Mouse (Mus musculus) R1 (cell line): Measurements from ENCODE around the gene Eef1g.

ENCODE experiments used
- DNase-seq: peaks from one replicate; pipeline ENCODE4 v3.0.0-alpha.2; 2018; ENCODE audit warnings: low read depth, low spot score

Eef1g gene

DNA sequence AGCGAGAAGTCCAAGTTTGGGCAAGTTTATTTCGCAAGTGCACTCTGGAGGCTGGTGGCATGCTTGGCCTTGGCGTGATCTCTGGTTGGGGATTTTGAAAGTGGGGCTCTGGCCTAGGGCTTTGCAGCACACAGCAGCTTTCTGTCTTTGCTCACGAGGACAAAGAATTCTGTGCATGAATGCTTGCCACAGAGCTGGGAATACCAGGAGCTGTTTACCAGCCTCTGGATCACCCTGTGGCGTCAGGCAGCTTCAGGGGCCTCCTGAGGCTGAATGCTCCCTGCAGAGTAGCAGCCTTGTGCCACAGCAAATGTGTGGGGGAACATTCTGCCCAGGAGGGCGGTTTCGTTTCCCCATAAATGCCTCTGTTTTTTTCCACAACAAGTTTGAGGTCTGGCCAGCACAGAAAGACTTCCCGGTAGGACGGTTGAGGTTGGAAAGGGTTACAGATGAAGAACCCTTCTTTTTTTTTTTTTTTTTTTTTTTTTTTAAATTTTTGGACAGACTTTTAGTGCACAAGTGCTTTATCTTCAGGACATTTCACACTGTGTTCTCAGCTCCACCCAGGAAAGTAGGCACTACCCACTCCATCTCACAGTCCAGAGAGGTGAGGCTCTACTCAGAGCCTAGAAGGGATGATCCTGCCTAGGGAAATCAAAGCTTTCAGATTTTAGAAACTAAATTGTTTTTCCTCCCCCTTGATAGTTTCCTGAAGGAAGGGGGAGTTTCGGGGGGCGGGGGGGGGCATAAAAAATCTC, 56.4 kb downstream of the Eef1g start:
- DNase-seq = no peak

DNA sequence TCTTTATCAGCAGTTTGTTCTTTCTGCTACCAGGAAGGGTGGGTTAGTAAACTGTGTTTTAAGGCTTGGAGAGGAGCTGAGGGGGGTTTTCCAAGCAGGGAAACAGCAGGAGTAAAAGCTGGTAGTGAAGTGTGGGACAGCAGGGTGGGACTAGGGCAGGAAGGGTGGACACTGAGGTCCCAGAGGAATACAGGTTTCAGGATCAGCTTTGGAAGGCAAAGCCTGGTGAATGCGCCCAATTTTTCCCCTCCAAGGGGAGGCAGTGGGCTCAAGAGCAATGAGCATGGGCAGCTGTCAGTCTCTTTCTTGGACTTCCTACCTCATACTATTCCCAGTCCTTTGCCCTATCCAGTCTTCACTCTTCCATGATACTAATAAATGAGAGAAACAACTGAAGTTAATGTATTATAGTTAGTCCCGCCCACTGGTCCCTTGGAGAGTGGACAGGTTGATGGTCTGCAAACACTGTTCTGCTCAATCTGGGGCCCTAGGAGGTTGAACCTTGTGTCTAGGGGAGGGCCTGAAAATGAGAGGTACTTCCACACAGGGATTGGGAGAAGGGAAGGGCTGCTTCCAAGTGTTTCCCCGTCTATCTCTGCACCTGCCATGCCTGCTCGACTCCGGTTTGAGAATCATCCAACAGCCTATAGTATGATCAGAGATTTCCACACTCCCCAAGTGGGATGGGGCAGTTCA, 58.9 kb downstream of the Eef1g start:
- DNase-seq = no peak

DNA sequence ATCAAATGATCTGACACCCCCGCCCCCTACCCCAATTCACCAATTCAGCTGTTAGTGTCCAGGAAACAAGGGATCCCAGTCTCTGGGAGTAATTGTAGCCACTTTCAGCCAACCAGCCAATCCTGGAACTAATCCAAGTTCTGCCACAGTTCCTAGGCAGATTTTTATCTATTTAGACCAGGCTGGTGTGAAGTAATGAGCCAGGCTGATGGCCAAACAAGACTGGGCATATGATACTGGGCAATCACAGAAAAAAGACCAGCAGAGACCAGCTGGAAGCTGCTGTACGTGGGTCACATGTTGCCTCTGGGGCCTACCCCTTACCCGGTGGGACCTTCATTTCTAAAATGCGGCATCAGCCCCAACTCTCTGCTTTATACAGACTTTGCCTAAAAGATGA, 59.8 kb downstream of the Eef1g start:
- DNase-seq = no peak

- peak; percentile 84 for DNase-seq
Measured at GRCm38 (mm10) chr19:9027795-9028194, 61.0 kb downstream of the Eef1g start.
